Mouse (Mus musculus): ENCODE results near the gene Ppm1h.

DNA sequence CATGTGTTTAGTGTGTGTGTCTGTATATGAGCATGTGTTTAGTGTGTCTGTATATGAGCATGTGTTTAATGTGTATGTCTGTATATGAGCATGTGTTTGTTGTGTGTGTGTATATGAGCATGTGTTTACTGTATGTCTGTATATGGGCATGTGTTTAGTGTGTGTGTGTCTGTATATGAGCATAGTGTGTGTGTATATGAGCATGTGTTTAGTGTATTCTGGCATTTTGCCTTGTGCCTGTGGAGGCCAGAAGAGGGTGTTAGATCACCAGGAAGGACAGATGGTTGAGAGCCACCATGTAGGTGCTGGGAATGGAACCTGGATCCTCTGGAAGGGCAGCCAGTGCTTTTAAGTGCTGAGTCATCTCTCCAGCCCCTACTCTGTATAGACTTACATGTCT, 300.8 kb downstream of the Ppm1h start:
- TF ChIP-seq CTCF (IDR thresholded peaks at IDR 0.05; ENCODE audit: low read depth) (no peak), EP300 (IDR thresholded peaks at IDR 0.05; ENCODE audit: low read depth) (no peak)
